Mouse (Mus musculus) CH12.LX (cell line): ENCODE data around the gene Fads3. TPM values are rescaled to one million over a fixed set of nuclear protein-coding genes. Genes with fewer than 3 reads are reported as not detected.

Experiments
- DNase-seq: peaks from one replicate; pipeline ENCODE4 v3.0.0-alpha.2; 2013; ENCODE audit errors: extremely low read depth
- H3K27ac ChIP-seq: 2 replicates; pipeline ENCODE4 v1.5.1; 2012; ENCODE audit warnings: low read depth, mild to moderate bottlenecking, control low read depth, moderate library complexity; ENCODE audit not compliant: insufficient read depth
- H3K27me3 ChIP-seq: replicated peaks from 2 replicates; pipeline ENCODE3; 2012; ENCODE audit warnings: inconsistent platforms
- H3K36me3 ChIP-seq, 2 experiments: replicated peaks in 1 of 2; 2 replicates each; pipeline versions ENCODE3 to v1.6.1; 2012; ENCODE audit warnings: inconsistent platforms in 1 of 2, low read length in 1 of 2, mild to moderate bottlenecking in 1 of 2, mixed read lengths in 1 of 2, moderate library complexity in 1 of 2; ENCODE audit not compliant: control insufficient read depth in 1 of 2, insufficient read depth in 1 of 2
- H3K4me1 ChIP-seq, 2 experiments: 2 replicates each; pipeline ENCODE4 v1.6.1; 2012; ENCODE audit warnings: inconsistent platforms in 1 of 2, moderate library complexity in 1 of 2; ENCODE audit not compliant: insufficient read depth in 2 of 2, control insufficient read depth in 1 of 2
- H3K4me2 ChIP-seq: 2 replicates; pipeline ENCODE4 v1.6.1; 2012; ENCODE audit warnings: low read depth, mild to moderate bottlenecking, control low read depth; ENCODE audit not compliant: poor library complexity, insufficient read depth, severe bottlenecking
- H3K4me3 ChIP-seq, 3 experiments: fragments of 150-350 bp in 1 of 3; sonication (generic) in 1 of 3; replicated peaks in 1 of 3; 2 replicates each; pipeline versions ENCODE3 to v1.5.1; 2011 to 2012; ENCODE audit warnings: low read depth in 2 of 3, low read length in 2 of 3, mild to moderate bottlenecking in 2 of 3, moderate library complexity in 2 of 3, control low read depth in 1 of 3, improper control_type of control experiment in 1 of 3, inconsistent platforms in 1 of 3, mixed read lengths in 1 of 3; ENCODE audit not compliant: poor library complexity in 1 of 3
- H3K79me2 ChIP-seq: replicated peaks from 2 replicates; pipeline ENCODE4 v1.6.1; 2012; ENCODE audit warnings: mild to moderate bottlenecking, moderate library complexity; ENCODE audit not compliant: control insufficient read depth, poor library complexity, insufficient read depth, severe bottlenecking; ENCODE audit errors: extremely low read depth
- H3K9ac ChIP-seq: 2 replicates; pipeline ENCODE4 v1.6.1; 2012; ENCODE audit warnings: low read depth, mild to moderate bottlenecking, control low read depth, moderate library complexity; ENCODE audit not compliant: insufficient read depth
- H3K9me3 ChIP-seq: replicated peaks from 2 replicates; pipeline ENCODE3; 2012; ENCODE audit warnings: low read length, inconsistent platforms, mixed read lengths
- BHLHE40 ChIP-seq: IDR thresholded peaks from 2 replicates; pipeline ENCODE4 v1.6.1; 2011; ENCODE audit warnings: mild to moderate bottlenecking, low read depth, low read length, improper control_type of control experiment
- CTCF ChIP-seq, 2 experiments: IDR thresholded peaks in 1 of 2; conservative IDR thresholded peaks in 1 of 2; 2 replicates each; pipeline ENCODE4 v1.5.1; 2011 to 2012; ENCODE audit warnings: low read depth in 2 of 2, low read length in 2 of 2, improper control_type of control experiment in 1 of 2, inconsistent platforms in 1 of 2, mild to moderate bottlenecking in 1 of 2, moderate library complexity in 1 of 2
- E2F4 ChIP-seq: IDR thresholded peaks from 2 replicates; pipeline ENCODE4 v1.6.1; 2011; ENCODE audit warnings: low read depth, low read length, improper control_type of control experiment; ENCODE audit not compliant: insufficient replicate concordance
- ELF1 ChIP-seq: IDR thresholded peaks from 2 replicates; pipeline ENCODE4 v1.6.1; 2014; ENCODE audit warnings: low read depth, mild to moderate bottlenecking, inconsistent platforms, low read length, improper control_type of control experiment
- EP300 ChIP-seq: IDR thresholded peaks from 2 replicates; pipeline ENCODE4 v1.6.1; 2011; ENCODE audit warnings: low read length, improper control_type of control experiment
- ETS1 ChIP-seq: conservative IDR thresholded peaks from 2 replicates; pipeline ENCODE4 v1.6.1; 2012; ENCODE audit warnings: low read depth, mild to moderate bottlenecking, inconsistent platforms, low read length, improper control_type of control experiment, moderate library complexity
- HCFC1 ChIP-seq: IDR thresholded peaks from 2 replicates; pipeline ENCODE4 v1.6.1; 2012; ENCODE audit warnings: low read depth, mild to moderate bottlenecking, inconsistent platforms, low read length, improper control_type of control experiment
- JUN ChIP-seq: IDR thresholded peaks from 2 replicates; pipeline ENCODE4 v1.6.1; 2011; ENCODE audit warnings: low read depth, mild to moderate bottlenecking, low read length, improper control_type of control experiment, moderate library complexity; ENCODE audit not compliant: insufficient read depth
- JUND ChIP-seq: conservative IDR thresholded peaks from 2 replicates; pipeline ENCODE4 v1.6.1; 2011; ENCODE audit warnings: low read depth, low read length, improper control_type of control experiment
- MAZ ChIP-seq: IDR thresholded peaks from 2 replicates; pipeline ENCODE4 v1.6.1; 2012; ENCODE audit warnings: low read depth, mild to moderate bottlenecking, inconsistent platforms, low read length, improper control_type of control experiment, moderate library complexity
- MYC ChIP-seq: IDR thresholded peaks from 2 replicates; pipeline ENCODE4 v1.6.1; 2011; ENCODE audit warnings: low read depth, mild to moderate bottlenecking, improper control_type of control experiment, low read length
- NELFE ChIP-seq: IDR thresholded peaks from 2 replicates; pipeline ENCODE4 v1.6.1; 2011; ENCODE audit warnings: low read depth, low read length, improper control_type of control experiment
- POLR2A ChIP-seq: IDR thresholded peaks from 2 replicates; pipeline ENCODE4 v1.6.1; 2011; ENCODE audit warnings: low read depth, mild to moderate bottlenecking, improper control_type of control experiment, low read length
- RAD21 ChIP-seq: IDR thresholded peaks from 2 replicates; pipeline ENCODE4 v1.6.1; 2011; ENCODE audit warnings: low read depth, mild to moderate bottlenecking, low read length, improper control_type of control experiment, moderate library complexity
- TBP ChIP-seq: conservative IDR thresholded peaks from 2 replicates; pipeline ENCODE4 v1.6.1; 2011; ENCODE audit warnings: low read depth, low read length, improper control_type of control experiment
- TCF12 ChIP-seq: IDR thresholded peaks from 2 replicates; pipeline ENCODE4 v1.6.1; 2014; ENCODE audit warnings: low read depth, mild to moderate bottlenecking, inconsistent platforms, low read length, improper control_type of control experiment
- UBTF ChIP-seq: IDR thresholded peaks from 2 replicates; pipeline ENCODE4 v1.6.1; 2012; ENCODE audit warnings: low read depth, mild to moderate bottlenecking, inconsistent platforms, low read length, improper control_type of control experiment, moderate library complexity
- USF1 ChIP-seq: IDR thresholded peaks from 2 replicates; pipeline ENCODE4 v1.6.1; 2014; ENCODE audit warnings: low read depth, mild to moderate bottlenecking, inconsistent platforms, low read length, improper control_type of control experiment
- ZKSCAN1 ChIP-seq: IDR thresholded peaks from 2 replicates; pipeline ENCODE4 v1.6.1; 2012; ENCODE audit warnings: low read depth, inconsistent platforms, low read length, improper control_type of control experiment, borderline replicate concordance
- ZMIZ1 ChIP-seq: IDR thresholded peaks from 2 replicates; pipeline ENCODE4 v1.6.1; 2012; ENCODE audit warnings: low read depth, mild to moderate bottlenecking, inconsistent platforms, low read length, improper control_type of control experiment
- ZNF384 ChIP-seq: IDR thresholded peaks from 2 replicates; pipeline ENCODE4 v1.6.1; 2012; ENCODE audit warnings: low read depth, low read length, improper control_type of control experiment, inconsistent platforms
- dilution Hi-C: fragments of 300-500 bp; cut with MboI; formaldehyde crosslinking; loops from 2 replicates; pipeline ENCODE4 v1.14.3; 2020; ENCODE audit warnings: low sequenced_read_pairs; ENCODE audit not compliant: extremely low pct_unique_long_range_greater_than_20kb, extremely low pct_ligation_motif_present
- in situ Hi-C: fragments of 300-500 bp; cut with MboI; formaldehyde crosslinking; loops from 3 replicates; pipeline ENCODE4 v1.14.3; 2019; ENCODE audit warnings: low sequenced_read_pairs, low pct_ligation_motif_present, low pct_unique_long_range_greater_than_20kb, mixed read lengths
- polyA plus RNA-seq: library from polyadenylated mRNA; unstranded; fragments of >175 nt; gene quantifications from 2 replicates; pipeline ENCODE4 v1.2.1, GENCODE M21; 2012; ENCODE audit warnings: low read depth; ENCODE audit not compliant: insufficient read length
- total RNA-seq, 2 experiments: library from RNA; depleted of rRNA; stranded (reverse); fragments of 300-350 nt in 1 of 2; fragments of >200 nt in 1 of 2; gene quantifications; 2 replicates each; pipeline ENCODE4 v1.2.3; 2012 to 2014

Gene Fads3
- total and polyA plus RNA-seq, 3 experiments = 0.29 to 1.1 TPM; not detected in 1

- dilution Hi-C loops (no loop called here), in situ Hi-C loops (no loop called here)
- Histone ChIP-seq H3K4me3 (no peak overlapping the region), H3K4me2 (no peak overlapping the region), H3K9me3 (no peaks in the 10 kb centered on the region), H3K79me2 (no peaks in the 10 kb centered on the region), H3K27me3 (peaks cover 2% of the 10 kb centered on the region), H3K4me1 (peaks cover 0 to 21% of the 10 kb centered on the region in 2 experiments; a peak in 2 of 4 replicates), H3K9ac (no peak overlapping the region), H3K36me3 (no peaks in the 10 kb centered on the region), H3K27ac (no peak overlapping the region)
- TF ChIP-seq USF1 (no peak), TBP (no peak), EP300 (no peak), TCF12 (no peak), NELFE (no peak), MYC (no peak), CTCF (conservative IDR thresholded peaks at IDR 0.05 in 1 of 2, IDR thresholded peaks at IDR 0.05 in 1 of 2; ENCODE audit: low read depth in 2 of 2, low read length in 2 of 2) (no peak), ZMIZ1 (no peak), E2F4 (no peak), HCFC1 (no peak), ZNF384 (no peak), ETS1 (no peak), UBTF (no peak), JUN (no peak), POLR2A (no peak), JUND (no peak), ZKSCAN1 (no peak)
- no peak for DNase-seq
Measured at GRCm38 (mm10) chr19:10057486-10058351, 16.4 kb downstream of the Fads3 start.

GRCm38 (mm10) chr19:10058352-10058825 is 17.0 kb downstream of the Fads3 start:
- TF ChIP-seq ELF1 (no peak), BHLHE40 (no peak), MAZ (no peak), USF1 (no peak), RAD21 (no peak), POLR2A (no peak)
- dilution Hi-C loops (no loop called here), in situ Hi-C loops (no loop called here)
- no peaks in the 10 kb centered on the region for H3K9me3 ChIP-seq
- H3K36me3 ChIP-seq = no peaks in the 10 kb centered on the region
- H3K27me3 ChIP-seq = peaks cover 2% of the 10 kb centered on the region
- no peaks in the 10 kb centered on the region for H3K79me2 ChIP-seq
- peaks cover 0 to 27% of the 10 kb centered on the region in 2 experiments; a peak in 2 of 4 replicates for H3K4me1 ChIP-seq
- H3K9ac ChIP-seq = no peak overlapping the region
- no peak for DNase-seq
- no peak overlapping the region for H3K4me3 ChIP-seq
- no peak overlapping the region for H3K4me2 ChIP-seq
- no peak overlapping the region for H3K27ac ChIP-seq
